Mouse (Mus musculus) heart, adult 2 months (tissue): Measurements from ENCODE around the gene Snx13. TPM values are rescaled to one million over a fixed set of nuclear protein-coding genes. Genes with fewer than 3 reads are reported as not detected.

Source experiments
- DNase-seq, 2 experiments: peaks; one replicate each; pipeline ENCODE4 v3.0.0; 2021
- H3K27ac ChIP-seq: fragments of 200-600 bp; 2 replicates; pipeline ENCODE4 v1.8.1; 2022
- H3K27me3 ChIP-seq: fragments of 200-500 bp; 2 replicates; pipeline ENCODE4 v1.6.1; 2012; ENCODE audit warnings: mild to moderate bottlenecking, low read length, inconsistent platforms, mixed read lengths; ENCODE audit not compliant: control insufficient read depth, insufficient read depth
- H3K36me3 ChIP-seq: fragments of 200-500 bp; 2 replicates; pipeline ENCODE4 v1.6.1; 2012; ENCODE audit warnings: low read length, inconsistent platforms; ENCODE audit not compliant: control insufficient read depth, insufficient read depth
- H3K4me1 ChIP-seq: fragments of 200-500 bp; 2 replicates; pipeline ENCODE4 v1.6.1; 2011; ENCODE audit warnings: low read length; ENCODE audit not compliant: control insufficient read depth, insufficient read depth
- H3K4me3 ChIP-seq: fragments of 200-600 bp; 2 replicates; pipeline ENCODE4 v1.8.1; 2022
- H3K79me2 ChIP-seq: fragments of 200-500 bp; replicated peaks from 2 replicates; pipeline ENCODE4 v1.6.1; 2012; ENCODE audit warnings: mild to moderate bottlenecking, inconsistent platforms, low read length, moderate library complexity, mixed read lengths; ENCODE audit not compliant: control insufficient read depth, insufficient read depth
- H3K9ac ChIP-seq: fragments of 200-500 bp; 2 replicates; pipeline ENCODE4 v1.6.1; 2012; ENCODE audit warnings: low read depth, mild to moderate bottlenecking, control low read depth, inconsistent platforms, low read length, mixed read lengths
- CTCF ChIP-seq: fragments of 200-600 bp; IDR thresholded peaks from 2 replicates; pipeline ENCODE4 v1.8.1; 2022; ENCODE audit warnings: antibody characterized with exemption, mild to moderate bottlenecking, moderate library complexity
- EP300 ChIP-seq: fragments of 200-500 bp; IDR thresholded peaks from 2 replicates; pipeline ENCODE4 v1.6.1; 2011; ENCODE audit warnings: low read depth, low read length, control low read depth; ENCODE audit not compliant: insufficient read depth
- POLR2A ChIP-seq: fragments of 200-500 bp; IDR thresholded peaks from 2 replicates; pipeline ENCODE4 v1.6.1; 2011; ENCODE audit warnings: mild to moderate bottlenecking, low read depth, low read length, control low read depth; ENCODE audit not compliant: insufficient read depth
- WGBS: fragments of 180-500 bp; shearing (Covaris S2); methylation state at CpG from one replicate; pipeline ENCODE4 v1.1.7; 2018; 5-methylcytosine and 5-hydroxymethylcytosine counted together
- intact Hi-C: fragments of 180-260 bp; cut with DNase I; formaldehyde crosslinking; loops from one replicate; pipeline ENCODE4 v1.15.1; 2025
- polyA plus RNA-seq: library from polyadenylated mRNA; depleted of rRNA; stranded (reverse); fragments of >200 nt; gene quantifications from 2 replicates; pipeline ENCODE4 v1.2.3, GENCODE M21; 2012
- total RNA-seq, 2 experiments: library from RNA; stranded (reverse); gene quantifications; 2 replicates each; pipeline ENCODE4 v1.2.3; 2021

Gene Snx13
- total and polyA plus RNA-seq, 3 experiments: 10.9 to 63.6 (median 54.5) TPM

DNA sequence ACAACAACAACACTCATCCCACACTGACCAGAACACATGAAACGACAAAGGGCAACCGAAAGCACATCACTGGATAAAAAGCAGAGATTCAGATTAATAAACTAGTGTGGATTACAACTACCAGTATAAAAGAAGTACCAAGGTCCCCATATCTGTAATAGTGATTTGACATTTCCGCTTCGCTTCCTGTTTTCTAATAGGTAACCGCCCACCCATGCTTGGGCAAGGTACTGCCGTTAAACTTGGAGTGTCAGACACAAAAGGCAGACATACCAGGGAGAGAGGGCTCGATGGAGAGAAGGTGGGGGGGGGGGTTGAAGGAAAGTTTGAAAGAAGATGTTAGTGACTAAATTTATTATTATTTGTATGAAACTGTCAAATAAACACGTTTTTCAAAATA is 5.0 kb upstream of the Snx13 start:
- no peak for TF ChIP-seq EP300
- no peak for TF ChIP-seq CTCF
- TF ChIP-seq POLR2A: no peak
- peaks cover 3% of the 10 kb centered on the region for H3K36me3 ChIP-seq
- no peaks in the 10 kb centered on the region for H3K79me2 ChIP-seq
- H3K27ac ChIP-seq: no peak overlapping the region
- no peak overlapping the region for H3K4me3 ChIP-seq
- no peak for DNase-seq
- 71% methylated on average over 8 of the region's 8 CpGs for WGBS
- H3K4me1 ChIP-seq: peaks cover 3% of the 10 kb centered on the region
- no peaks in the 10 kb centered on the region for H3K27me3 ChIP-seq
- intact Hi-C loops: no loop called here
- H3K9ac ChIP-seq: no peak overlapping the region

DNA sequence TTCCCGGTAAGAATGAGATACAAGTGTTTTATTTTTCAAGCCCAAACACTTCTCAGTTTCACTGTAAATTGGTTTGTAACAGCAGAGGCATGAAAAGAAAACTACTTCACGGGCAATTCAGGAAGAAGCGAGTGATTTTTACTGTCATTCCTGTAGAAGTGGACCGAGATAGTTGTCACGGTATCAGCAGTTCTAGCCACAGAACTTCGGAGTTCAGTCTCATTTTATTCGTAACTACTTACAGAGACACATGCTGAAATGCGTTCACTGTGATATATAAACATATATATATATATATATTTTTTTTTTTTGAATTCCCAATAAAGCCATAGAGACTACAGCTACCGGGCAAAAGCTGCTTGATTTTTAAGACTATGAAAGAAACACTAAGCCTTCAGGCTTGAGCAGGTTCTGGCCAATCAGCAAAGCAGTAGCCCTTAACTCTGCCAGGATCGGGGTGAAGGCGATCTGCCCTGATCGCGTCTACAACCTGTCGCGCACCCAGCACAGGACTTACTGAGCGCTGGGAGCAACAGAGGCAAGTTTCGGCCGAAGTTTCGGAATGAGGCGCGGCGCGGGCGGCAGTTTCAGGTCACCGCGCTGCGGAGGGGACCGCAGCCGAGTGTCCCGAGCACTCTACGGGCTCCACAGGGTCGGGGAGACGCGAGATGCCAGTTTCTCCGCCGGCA is 532 bp upstream of the Snx13 start:
- TF ChIP-seq EP300: no peak
- no peak for TF ChIP-seq POLR2A
- TF ChIP-seq CTCF: no peak
- WGBS: under 1% methylated on average over 36 of the region's 36 CpGs
- Histone ChIP-seq H3K36me3 (peaks cover 17% of the 10 kb centered on the region), H3K27me3 (no peaks in the 10 kb centered on the region), H3K9ac (peak overlapping the region; percentile 93), H3K4me3 (peak overlapping the region; percentile 94), H3K4me1 (peaks cover 11% of the 10 kb centered on the region), H3K27ac (peak overlapping the region; percentile 94), H3K79me2 (peaks cover 4% of the 10 kb centered on the region)
- DNase-seq: no peak
- intact Hi-C loops: loop anchor here (2.0 kb wide), 1 partner anchor 24 kb away; no protein-coding TSS in a partner anchor

DNA sequence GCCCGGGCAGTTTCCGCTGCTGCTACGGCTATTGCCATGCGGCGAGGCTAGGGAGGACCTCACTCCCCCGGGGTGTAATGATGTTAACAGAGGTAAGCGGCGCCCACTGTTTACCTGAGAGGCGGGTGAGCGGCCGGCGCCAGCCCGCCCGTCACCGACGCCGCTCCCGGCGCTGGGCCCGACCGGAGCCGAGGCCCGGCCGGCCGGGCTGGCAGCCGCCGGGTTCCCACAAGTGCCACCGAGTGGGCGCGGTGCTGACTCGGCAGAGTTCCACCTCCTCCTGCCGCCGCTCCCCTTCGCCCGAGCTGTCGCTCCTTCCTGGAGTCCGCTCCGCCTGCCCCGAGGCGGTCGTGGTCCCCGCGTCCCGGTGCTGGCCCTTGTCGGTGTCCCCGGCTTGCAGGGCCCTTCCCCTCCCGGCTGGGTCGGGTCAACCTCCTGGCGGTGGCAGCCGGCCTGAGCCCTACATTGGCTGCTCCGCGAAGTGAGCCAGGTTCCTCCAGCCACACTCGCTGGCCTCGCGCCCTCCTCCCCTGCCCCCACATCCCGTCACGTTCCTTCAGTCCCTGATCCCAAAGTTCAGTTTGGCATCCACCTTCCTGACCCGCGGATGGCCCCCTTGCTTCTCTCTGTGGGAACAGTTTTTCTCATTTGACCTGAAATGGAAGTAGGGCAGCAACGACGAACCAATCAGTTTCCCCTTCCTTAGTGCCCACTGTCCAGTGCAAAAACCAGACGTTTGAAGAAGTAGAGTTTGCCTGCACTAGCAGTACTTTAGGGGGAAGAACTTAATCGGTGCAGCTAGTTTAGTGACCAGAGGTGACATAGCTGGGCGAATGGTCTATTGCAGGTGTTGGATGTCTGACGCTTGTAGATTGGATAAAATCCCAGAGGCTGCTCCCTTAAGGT is 587 bp downstream of the Snx13 start:
- peak; percentile 80 to 82 for DNase-seq
- intact Hi-C loops: loop anchor here (2.0 kb wide), 1 partner anchor 23 kb away; no protein-coding TSS in a partner anchor
- peak overlapping the region; percentile 95 for H3K9ac ChIP-seq
- peak overlapping the region; percentile 94 for H3K27ac ChIP-seq
- under 1% methylated on average over 63 of the region's 65 CpGs for WGBS
- H3K4me3 ChIP-seq: peak overlapping the region; percentile 94
- H3K27me3 ChIP-seq: no peaks in the 10 kb centered on the region
- H3K4me1 ChIP-seq: peaks cover 13% of the 10 kb centered on the region
- TF ChIP-seq CTCF: peak; percentile 42
- TF ChIP-seq POLR2A: no peak; the same call in 1 of the 2 replicates
- TF ChIP-seq EP300: no peak
- H3K36me3 ChIP-seq: peaks cover 18% of the 10 kb centered on the region
- peaks cover 6% of the 10 kb centered on the region for H3K79me2 ChIP-seq

DNA sequence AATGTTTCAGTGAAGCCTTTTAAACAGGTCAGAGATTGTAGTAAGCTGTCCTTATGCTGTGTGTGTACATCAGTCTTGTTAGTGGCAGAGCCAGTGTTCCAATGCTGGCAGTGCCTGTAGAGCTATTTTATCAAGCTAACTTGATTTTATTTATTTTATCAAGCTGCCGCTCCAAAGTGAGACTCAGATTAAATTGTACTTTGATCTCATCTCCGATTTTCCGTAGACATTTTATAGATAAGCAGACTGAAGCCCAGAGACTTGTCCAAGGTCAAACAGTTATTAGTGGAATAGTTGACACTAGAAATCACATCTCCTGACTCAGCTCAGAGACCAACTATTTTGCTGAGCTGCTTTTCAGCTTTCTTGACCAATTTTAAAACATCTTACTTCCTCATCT is 1.9 kb downstream of the Snx13 start:
- intact Hi-C loops: no loop called here
- peaks cover 22% of the 10 kb centered on the region for H3K36me3 ChIP-seq
- no peak for DNase-seq
- TF ChIP-seq CTCF (no peak), EP300 (no peak), POLR2A (no peak)
- peaks cover 14% of the 10 kb centered on the region for H3K4me1 ChIP-seq
- 28% methylated on average over 3 of the region's 3 CpGs for WGBS
- H3K9ac ChIP-seq: no peak overlapping the region
- H3K4me3 ChIP-seq: no peak overlapping the region; the same call in 1 of the 2 replicates
- H3K79me2 ChIP-seq: peaks cover 6% of the 10 kb centered on the region
- no peaks in the 10 kb centered on the region for H3K27me3 ChIP-seq
- no peak overlapping the region for H3K27ac ChIP-seq

DNA sequence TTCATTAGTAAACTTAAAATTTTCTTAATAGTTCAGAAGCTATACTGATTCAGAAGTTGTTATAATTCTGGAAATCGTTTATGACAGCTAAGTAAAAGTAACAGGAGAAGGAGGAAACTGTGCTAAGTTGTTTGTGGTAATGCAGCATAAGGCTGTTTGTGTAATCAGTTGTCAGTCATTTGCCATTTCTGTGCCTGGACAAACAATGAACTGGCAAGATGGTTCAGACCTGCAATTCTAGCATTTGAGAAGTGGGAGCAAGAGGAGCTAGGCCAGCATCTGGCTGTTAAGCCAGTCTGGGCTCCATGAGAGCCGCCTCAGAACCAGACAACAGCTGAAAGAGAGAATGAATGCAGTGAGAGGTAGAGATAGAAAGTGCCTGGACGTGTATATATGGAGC is 3.5 kb downstream of the Snx13 start:
- H3K27ac ChIP-seq: no peak overlapping the region
- peaks cover 26% of the 10 kb centered on the region for H3K36me3 ChIP-seq
- no peak for DNase-seq
- H3K79me2 ChIP-seq: peaks cover 6% of the 10 kb centered on the region
- H3K4me3 ChIP-seq: no peak overlapping the region
- 59% methylated on average over 3 of the region's 3 CpGs for WGBS
- TF ChIP-seq POLR2A: no peak
- TF ChIP-seq CTCF: no peak
- TF ChIP-seq EP300: no peak
- H3K4me1 ChIP-seq: peaks cover 15% of the 10 kb centered on the region
- H3K27me3 ChIP-seq: no peaks in the 10 kb centered on the region
- H3K9ac ChIP-seq: no peak overlapping the region
- intact Hi-C loops: no loop called here
